Mouse (Mus musculus) embryonic facial prominence, embryonic 11.5 days (tissue): Measurements from ENCODE around the gene Muc3a. TPM values are rescaled to one million over a fixed set of nuclear protein-coding genes. Genes with fewer than 3 reads are reported as not detected.

Source experiments
- ATAC-seq: fragments of 200-750 bp; cut with Nextera tagmentation; replicated peaks from 2 replicates; pipeline ENCODE4 v1.8.0; 2017; ENCODE audit warnings: low read depth; ENCODE audit not compliant: insufficient number of reproducible peaks, low FRiP score, low TSS enrichment
- DNase-seq: peaks from one replicate; pipeline ENCODE4 v3.0.0-alpha.2; 2015; ENCODE audit warnings: low spot score
- H3K27ac ChIP-seq: fragments of 300-500 bp; sonication (generic); replicated peaks from 2 replicates; pipeline ENCODE4 v1.5.1; 2014; ENCODE audit warnings: mild to moderate bottlenecking, low read depth, low read length, control low read depth
- H3K27me3 ChIP-seq: fragments of 300-500 bp; sonication (generic); 2 replicates; pipeline ENCODE4 v1.6.1; 2014; ENCODE audit warnings: mild to moderate bottlenecking, low read length, moderate library complexity, mixed read lengths; ENCODE audit not compliant: control insufficient read depth, insufficient read depth
- H3K36me3 ChIP-seq: fragments of 300-500 bp; sonication (generic); replicated peaks from 2 replicates; pipeline ENCODE4 v1.6.1; 2014; ENCODE audit warnings: low read depth, mild to moderate bottlenecking, low read length, moderate library complexity, mixed read lengths; ENCODE audit not compliant: control insufficient read depth, insufficient read depth
- H3K4me1 ChIP-seq: fragments of 300-500 bp; sonication (generic); 2 replicates; pipeline ENCODE4 v1.6.1; 2014; ENCODE audit warnings: low read length, mixed read lengths; ENCODE audit not compliant: control insufficient read depth, insufficient read depth
- H3K4me2 ChIP-seq: fragments of 300-500 bp; sonication (generic); 2 replicates; pipeline ENCODE4 v1.6.1; 2014; ENCODE audit warnings: low read depth, mild to moderate bottlenecking, control low read depth, low read length, moderate library complexity
- H3K4me3 ChIP-seq: fragments of 300-500 bp; sonication (generic); 2 replicates; pipeline ENCODE4 v1.5.1; 2014; ENCODE audit warnings: low read depth, low read length, control low read depth
- H3K9ac ChIP-seq: fragments of 300-500 bp; sonication (generic); replicated peaks from 2 replicates; pipeline ENCODE4 v1.6.1; 2014; ENCODE audit warnings: mild to moderate bottlenecking, control low read depth, low read length
- H3K9me3 ChIP-seq: fragments of 300-500 bp; sonication (generic); replicated peaks from 2 replicates; pipeline ENCODE4 v1.6.1; 2016; ENCODE audit warnings: mild to moderate bottlenecking, low read length, inconsistent platforms, mixed read lengths; ENCODE audit not compliant: control insufficient read depth
- WGBS: fragments of 180-500 bp; shearing (Covaris S2); extraction: QIAGEN DNeasy Blood & Tissue Kit; methylation state at CpG from one replicate; pipeline ENCODE4 v1.1.7; 2014; 5-methylcytosine and 5-hydroxymethylcytosine counted together
- polyA plus RNA-seq: library from polyadenylated mRNA; unstranded; fragments of >200 nt; fragmentation: Nextera tagmentation; extraction: Ambion mirVana; gene quantifications from 2 replicates; pipeline ENCODE4 v1.2.1, GENCODE M21; 2014

Gene Muc3a
- not detected in 2 replicates for polyA plus RNA-seq

- no peak within 1 kb of the TSS for H3K27ac ChIP-seq
- ATAC-seq (no peak), DNase-seq (no peak)
- no peak within 1 kb of the TSS for H3K4me2 ChIP-seq
- H3K27me3 ChIP-seq = no peaks in the 10 kb centered on the region
- no peaks in the 10 kb centered on the region for H3K36me3 ChIP-seq
- no peak within 1 kb of the TSS for H3K9ac ChIP-seq
- 80% methylated on average over 2 of the region's 2 CpGs for WGBS
- no peaks in the 10 kb centered on the region for H3K9me3 ChIP-seq
- no peak within 1 kb of the TSS for H3K4me3 ChIP-seq
- no peaks in the 10 kb centered on the region for H3K4me1 ChIP-seq
Observed at GRCm38 (mm10) chr5:137212289-137212688, at the start of gene Muc3a. TSS of gene Muc3a (minus strand) at chr5:137212389.

GRCm38 (mm10) chr5:137211114-137211829 is 917 bp downstream of the Muc3a start:
- no peak overlapping the region for H3K4me3 ChIP-seq
- ATAC-seq = no peak
- 13% methylated on average over 17 of the region's 17 CpGs for WGBS
- H3K9me3 ChIP-seq = no peaks in the 10 kb centered on the region
- no peak overlapping the region for H3K9ac ChIP-seq
- H3K27me3 ChIP-seq = no peaks in the 10 kb centered on the region
- no peaks in the 10 kb centered on the region for H3K4me1 ChIP-seq
- no peak for DNase-seq
- H3K27ac ChIP-seq = no peak overlapping the region
- H3K4me2 ChIP-seq = no peak overlapping the region
- no peaks in the 10 kb centered on the region for H3K36me3 ChIP-seq

- DNase-seq (no peak), ATAC-seq (no peak)
- H3K27me3 ChIP-seq = no peaks in the 10 kb centered on the region
- no peak overlapping the region for H3K9ac ChIP-seq
- WGBS = 66% methylated on average over 8 of the region's 8 CpGs
- no peaks in the 10 kb centered on the region for H3K4me1 ChIP-seq
- H3K4me3 ChIP-seq = no peak overlapping the region
- no peaks in the 10 kb centered on the region for H3K9me3 ChIP-seq
- no peaks in the 10 kb centered on the region for H3K36me3 ChIP-seq
- H3K27ac ChIP-seq = no peak overlapping the region
- no peak overlapping the region for H3K4me2 ChIP-seq
Observed at GRCm38 (mm10) chr5:137210689-137211088, 1.5 kb downstream of the Muc3a start.

GRCm38 (mm10) chr5:137205301-137205700 is 6.9 kb downstream of the Muc3a start:
- no peak overlapping the region for H3K4me3 ChIP-seq
- no peaks in the 10 kb centered on the region for H3K9me3 ChIP-seq
- H3K4me2 ChIP-seq = no peak overlapping the region
- no peaks in the 10 kb centered on the region for H3K27me3 ChIP-seq
- H3K27ac ChIP-seq = no peak overlapping the region
- H3K4me1 ChIP-seq = no peaks in the 10 kb centered on the region
- H3K36me3 ChIP-seq = no peaks in the 10 kb centered on the region
- H3K9ac ChIP-seq = no peak overlapping the region
- no peak for ATAC-seq
- no peak for DNase-seq
- WGBS = 76% methylated on average over 3 of the region's 3 CpGs

- Histone ChIP-seq H3K4me3 (no peak overlapping the region), H3K9ac (no peak overlapping the region), H3K27ac (no peak overlapping the region), H3K27me3 (no peaks in the 10 kb centered on the region), H3K4me2 (no peak overlapping the region), H3K4me1 (no peaks in the 10 kb centered on the region), H3K9me3 (no peaks in the 10 kb centered on the region), H3K36me3 (no peaks in the 10 kb centered on the region)
- WGBS = 83% methylated on average over 8 of the region's 8 CpGs
- no peak for DNase-seq
- ATAC-seq = no peak
Observed at GRCm38 (mm10) chr5:137194488-137195120, 17.6 kb downstream of the Muc3a start.

GRCm38 (mm10) chr5:137193279-137193952 is 18.8 kb downstream of the Muc3a start:
- Histone ChIP-seq H3K9ac (no peak overlapping the region), H3K9me3 (no peaks in the 10 kb centered on the region), H3K27me3 (no peaks in the 10 kb centered on the region), H3K4me3 (no peak overlapping the region), H3K4me1 (no peaks in the 10 kb centered on the region), H3K36me3 (no peaks in the 10 kb centered on the region), H3K27ac (no peak overlapping the region), H3K4me2 (no peak overlapping the region)
- no peak for ATAC-seq
- 70% methylated on average over 8 of the region's 8 CpGs for WGBS
- no peak for DNase-seq

- Histone ChIP-seq H3K9ac (peak overlapping the region; percentile 73), H3K36me3 (no peaks in the 10 kb centered on the region), H3K27ac (no peak overlapping the region), H3K27me3 (no peaks in the 10 kb centered on the region), H3K4me3 (peak overlapping the region; percentile 48), H3K4me2 (peak overlapping the region; percentile 67), H3K9me3 (no peaks in the 10 kb centered on the region), H3K4me1 (no peaks in the 10 kb centered on the region)
- under 1% methylated on average over 34 of the region's 34 CpGs for WGBS
- ATAC-seq (no peak), DNase-seq (peak; percentile 45)
Observed at GRCm38 (mm10) chr5:137189326-137189725, 22.9 kb downstream of the Muc3a start.

- DNase-seq (no peak), ATAC-seq (no peak)
- no peak overlapping the region for H3K4me3 ChIP-seq
- H3K4me2 ChIP-seq = no peak overlapping the region
- no peaks in the 10 kb centered on the region for H3K9me3 ChIP-seq
- WGBS = 89% methylated on average over 8 of the region's 8 CpGs
- H3K36me3 ChIP-seq = no peaks in the 10 kb centered on the region
- H3K4me1 ChIP-seq = no peaks in the 10 kb centered on the region
- no peaks in the 10 kb centered on the region for H3K27me3 ChIP-seq
- no peak overlapping the region for H3K27ac ChIP-seq
- H3K9ac ChIP-seq = no peak overlapping the region
Observed at GRCm38 (mm10) chr5:137185362-137185761, 26.8 kb downstream of the Muc3a start.
